Mouse (Mus musculus): ENCODE results near the gene Rbfox3. TPM values are rescaled to one million over a fixed set of nuclear protein-coding genes. Genes with fewer than 3 reads are reported as not detected.

Gene Rbfox3
- polyA plus RNA-seq, 1 experiment from 2014 or later, result 69.4 TPM

GRCm38 (mm10) chr11:118875243-118875897, 36.0 kb downstream of the Rbfox3 start:
- H3K4me1 ChIP-seq (ENCODE audit: control insufficient read depth, insufficient read depth, low read depth, low read length), result peaks cover 25% of the 10 kb centered on the region
- 29% methylated on average over 5 of the region's 5 CpGs for WGBS
- H3K27me3 ChIP-seq (replicated peaks; ENCODE audit: control insufficient read depth, insufficient read depth, low read length), result no peaks in the 10 kb centered on the region
- no peak overlapping the region for H3K9ac ChIP-seq (ENCODE audit: low read depth, low read length)
- no peaks in the 10 kb centered on the region; the same call in 1 of the 2 replicates for H3K9me3 ChIP-seq (ENCODE audit: control insufficient read depth, low read length)
- peak; percentile 84 for ATAC-seq
- H3K36me3 ChIP-seq (ENCODE audit: control insufficient read depth, insufficient read depth, low read length), result no peaks in the 10 kb centered on the region
- no peak overlapping the region for H3K4me3 ChIP-seq (ENCODE audit: low read length)
- H3K4me2 ChIP-seq (ENCODE audit: low read length), result no peak overlapping the region
- H3K27ac ChIP-seq (ENCODE audit: low read depth, low read length), result peak overlapping the region; percentile 64

GRCm38 (mm10) chr11:118874487-118875095, 36.8 kb downstream of the Rbfox3 start:
- H3K27ac ChIP-seq (ENCODE audit: low read depth, low read length), result peak overlapping the region; percentile 64
- H3K27me3 ChIP-seq (replicated peaks; ENCODE audit: control insufficient read depth, insufficient read depth, low read length), result no peaks in the 10 kb centered on the region
- H3K9me3 ChIP-seq (ENCODE audit: control insufficient read depth, low read length), result no peaks in the 10 kb centered on the region; the same call in 1 of the 2 replicates
- H3K4me1 ChIP-seq (ENCODE audit: control insufficient read depth, insufficient read depth, low read depth, low read length), result peaks cover 25% of the 10 kb centered on the region
- no peak overlapping the region for H3K4me3 ChIP-seq (ENCODE audit: low read length)
- no peak overlapping the region for H3K4me2 ChIP-seq (ENCODE audit: low read length)
- 15% methylated on average over 7 of the region's 7 CpGs for WGBS
- no peak; the same call in 1 of the 2 replicates for ATAC-seq
- H3K9ac ChIP-seq (ENCODE audit: low read depth, low read length), result peak overlapping the region; percentile 18
- no peaks in the 10 kb centered on the region for H3K36me3 ChIP-seq (ENCODE audit: control insufficient read depth, insufficient read depth, low read length)

GRCm38 (mm10) chr11:118874022-118874421, 37.4 kb downstream of the Rbfox3 start:
- peak overlapping the region; percentile 64 for H3K27ac ChIP-seq (ENCODE audit: low read depth, low read length)
- 0 out of 2 replicates have a peak overlapping the region, but pooled peaks have one; percentile 18 for H3K9ac ChIP-seq (ENCODE audit: low read depth, low read length)
- no peaks in the 10 kb centered on the region for H3K9me3 ChIP-seq (ENCODE audit: control insufficient read depth, low read length)
- WGBS, result 47% methylated on average over 11 of the region's 11 CpGs
- ATAC-seq, result no peak
- H3K4me1 ChIP-seq (ENCODE audit: control insufficient read depth, insufficient read depth, low read depth, low read length), result peaks cover 25% of the 10 kb centered on the region
- H3K4me2 ChIP-seq (ENCODE audit: low read length), result no peak overlapping the region
- no peak overlapping the region for H3K4me3 ChIP-seq (ENCODE audit: low read length)
- H3K27me3 ChIP-seq (replicated peaks; ENCODE audit: control insufficient read depth, insufficient read depth, low read length), result no peaks in the 10 kb centered on the region
- H3K36me3 ChIP-seq (ENCODE audit: control insufficient read depth, insufficient read depth, low read length), result no peaks in the 10 kb centered on the region

GRCm38 (mm10) chr11:118871527-118871926, 39.9 kb downstream of the Rbfox3 start:
- Histone ChIP-seq H3K36me3 (ENCODE audit: control insufficient read depth, insufficient read depth, low read length) (no peaks in the 10 kb centered on the region), H3K27me3 (replicated peaks; ENCODE audit: control insufficient read depth, insufficient read depth, low read length) (no peaks in the 10 kb centered on the region), H3K4me3 (ENCODE audit: low read length) (no peak overlapping the region), H3K4me2 (ENCODE audit: low read length) (no peak overlapping the region), H3K4me1 (ENCODE audit: control insufficient read depth, insufficient read depth, low read depth, low read length) (peaks cover 25% of the 10 kb centered on the region), H3K9ac (ENCODE audit: low read depth, low read length) (no peak overlapping the region), H3K27ac (ENCODE audit: low read depth, low read length) (no peak overlapping the region), H3K9me3 (ENCODE audit: control insufficient read depth, low read length) (no peaks in the 10 kb centered on the region)
- WGBS, result 71% methylated on average over 10 of the region's 10 CpGs
- no peak for ATAC-seq

- H3K9me3 ChIP-seq (ENCODE audit: control insufficient read depth, low read length), result no peaks in the 10 kb centered on the region
- no peak overlapping the region for H3K4me3 ChIP-seq (ENCODE audit: low read length)
- H3K9ac ChIP-seq (ENCODE audit: low read depth, low read length), result no peak overlapping the region
- H3K27me3 ChIP-seq (replicated peaks; ENCODE audit: control insufficient read depth, insufficient read depth, low read length), result no peaks in the 10 kb centered on the region
- no peak overlapping the region for H3K27ac ChIP-seq (ENCODE audit: low read depth, low read length)
- 67% methylated on average over 3 of the region's 3 CpGs for WGBS
- peaks cover 11% of the 10 kb centered on the region for H3K4me1 ChIP-seq (ENCODE audit: control insufficient read depth, insufficient read depth, low read depth, low read length)
- no peaks in the 10 kb centered on the region for H3K36me3 ChIP-seq (ENCODE audit: control insufficient read depth, insufficient read depth, low read length)
- 0 out of 2 replicates have a peak, but pooled peaks have one; percentile 14 for ATAC-seq
- no peak overlapping the region for H3K4me2 ChIP-seq (ENCODE audit: low read length)
Observed at GRCm38 (mm10) chr11:118863360-118863759, 48.0 kb downstream of the Rbfox3 start.

- H3K9me3 ChIP-seq (ENCODE audit: control insufficient read depth, low read length), result no peaks in the 10 kb centered on the region
- WGBS, result 77% methylated on average over 15 of the region's 15 CpGs
- H3K9ac ChIP-seq (ENCODE audit: low read depth, low read length), result no peak overlapping the region
- peaks cover 18% of the 10 kb centered on the region for H3K4me1 ChIP-seq (ENCODE audit: control insufficient read depth, insufficient read depth, low read depth, low read length)
- no peaks in the 10 kb centered on the region for H3K27me3 ChIP-seq (replicated peaks; ENCODE audit: control insufficient read depth, insufficient read depth, low read length)
- peak overlapping the region; percentile 13; the same call in 1 of the 2 replicates for H3K27ac ChIP-seq (ENCODE audit: low read depth, low read length)
- H3K4me3 ChIP-seq (ENCODE audit: low read length), result no peak overlapping the region
- H3K36me3 ChIP-seq (ENCODE audit: control insufficient read depth, insufficient read depth, low read length), result no peaks in the 10 kb centered on the region
- H3K4me2 ChIP-seq (ENCODE audit: low read length), result no peak overlapping the region
- ATAC-seq, result no peak
Observed at GRCm38 (mm10) chr11:118861801-118862431, 49.5 kb downstream of the Rbfox3 start.

- H3K36me3 ChIP-seq (ENCODE audit: control insufficient read depth, insufficient read depth, low read length), result no peaks in the 10 kb centered on the region
- H3K27ac ChIP-seq (ENCODE audit: low read depth, low read length), result peak overlapping the region; percentile 13; the same call in 1 of the 2 replicates
- no peak overlapping the region for H3K4me2 ChIP-seq (ENCODE audit: low read length)
- H3K9me3 ChIP-seq (ENCODE audit: control insufficient read depth, low read length), result no peaks in the 10 kb centered on the region
- no peaks in the 10 kb centered on the region for H3K27me3 ChIP-seq (replicated peaks; ENCODE audit: control insufficient read depth, insufficient read depth, low read length)
- WGBS, result 77% methylated on average over 6 of the region's 6 CpGs
- H3K4me3 ChIP-seq (ENCODE audit: low read length), result no peak overlapping the region
- peaks cover 18% of the 10 kb centered on the region for H3K4me1 ChIP-seq (ENCODE audit: control insufficient read depth, insufficient read depth, low read depth, low read length)
- H3K9ac ChIP-seq (ENCODE audit: low read depth, low read length), result no peak overlapping the region
- peak; percentile 53 for ATAC-seq
Observed at GRCm38 (mm10) chr11:118861246-118861645, 50.2 kb downstream of the Rbfox3 start.

GRCm38 (mm10) chr11:118860812-118861211, 50.6 kb downstream of the Rbfox3 start:
- no peak for ATAC-seq
- Histone ChIP-seq H3K27ac (ENCODE audit: low read depth, low read length) (no peak overlapping the region; the same call in 1 of the 2 replicates), H3K4me3 (ENCODE audit: low read length) (no peak overlapping the region), H3K4me2 (ENCODE audit: low read length) (no peak overlapping the region), H3K9ac (ENCODE audit: low read depth, low read length) (no peak overlapping the region), H3K36me3 (ENCODE audit: control insufficient read depth, insufficient read depth, low read length) (no peaks in the 10 kb centered on the region), H3K4me1 (ENCODE audit: control insufficient read depth, insufficient read depth, low read depth, low read length) (peaks cover 18% of the 10 kb centered on the region), H3K27me3 (replicated peaks; ENCODE audit: control insufficient read depth, insufficient read depth, low read length) (no peaks in the 10 kb centered on the region), H3K9me3 (ENCODE audit: control insufficient read depth, low read length) (no peaks in the 10 kb centered on the region)
- WGBS, result 82% methylated on average over 8 of the region's 8 CpGs

GRCm38 (mm10) chr11:118859839-118860238, 51.6 kb downstream of the Rbfox3 start:
- H3K4me3 ChIP-seq (ENCODE audit: low read length), result no peak overlapping the region
- 65% methylated on average over 5 of the region's 5 CpGs for WGBS
- no peak overlapping the region for H3K4me2 ChIP-seq (ENCODE audit: low read length)
- no peak overlapping the region for H3K27ac ChIP-seq (ENCODE audit: low read depth, low read length)
- H3K27me3 ChIP-seq (replicated peaks; ENCODE audit: control insufficient read depth, insufficient read depth, low read length), result no peaks in the 10 kb centered on the region
- H3K36me3 ChIP-seq (ENCODE audit: control insufficient read depth, insufficient read depth, low read length), result no peaks in the 10 kb centered on the region
- ATAC-seq, result no peak
- H3K9ac ChIP-seq (ENCODE audit: low read depth, low read length), result no peak overlapping the region
- no peaks in the 10 kb centered on the region for H3K9me3 ChIP-seq (ENCODE audit: control insufficient read depth, low read length)
- H3K4me1 ChIP-seq (ENCODE audit: control insufficient read depth, insufficient read depth, low read depth, low read length), result peaks cover 18% of the 10 kb centered on the region

Measured in hindbrain, embryonic 16.5 days (tissue).